Mouse (Mus musculus): ENCODE results near the gene Gm10073. TPM values are rescaled to one million over a fixed set of nuclear protein-coding genes. Genes with fewer than 3 reads are reported as not detected.
"Not testable (repeated sequence)": the region's sequence is repeated elsewhere in the genome, so short reads cannot be mapped to it uniquely, and the experiment has no call there.

Gm10073 gene
- polyA plus RNA-seq, 1 experiment from 2014 or later: 7.7 TPM

DNA sequence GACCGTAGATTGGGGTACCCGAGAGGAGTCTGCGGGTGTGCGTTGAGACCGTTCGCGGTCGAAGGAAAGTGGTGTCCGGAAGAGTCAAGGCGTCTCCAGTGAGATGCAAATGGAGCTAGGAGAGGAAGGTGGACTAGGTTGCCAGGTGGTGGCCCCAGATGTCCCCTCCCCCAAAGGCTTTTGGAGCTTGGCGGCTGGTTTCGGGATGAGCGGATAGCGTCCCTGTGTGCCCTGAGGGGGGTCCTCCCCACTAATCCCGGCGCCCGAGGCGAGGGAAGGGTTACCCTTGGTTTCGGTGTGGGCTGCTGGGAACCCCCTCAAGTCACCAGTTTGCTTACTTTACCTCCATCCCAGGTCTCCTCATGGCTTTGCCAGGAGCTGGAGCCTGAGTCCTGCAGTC, 30.7 kb upstream of the Gm10073 start:
- under 1% methylated on average over 19 of the region's 19 CpGs for WGBS
- no peak for DNase-seq (ENCODE audit: low spot score)

DNA sequence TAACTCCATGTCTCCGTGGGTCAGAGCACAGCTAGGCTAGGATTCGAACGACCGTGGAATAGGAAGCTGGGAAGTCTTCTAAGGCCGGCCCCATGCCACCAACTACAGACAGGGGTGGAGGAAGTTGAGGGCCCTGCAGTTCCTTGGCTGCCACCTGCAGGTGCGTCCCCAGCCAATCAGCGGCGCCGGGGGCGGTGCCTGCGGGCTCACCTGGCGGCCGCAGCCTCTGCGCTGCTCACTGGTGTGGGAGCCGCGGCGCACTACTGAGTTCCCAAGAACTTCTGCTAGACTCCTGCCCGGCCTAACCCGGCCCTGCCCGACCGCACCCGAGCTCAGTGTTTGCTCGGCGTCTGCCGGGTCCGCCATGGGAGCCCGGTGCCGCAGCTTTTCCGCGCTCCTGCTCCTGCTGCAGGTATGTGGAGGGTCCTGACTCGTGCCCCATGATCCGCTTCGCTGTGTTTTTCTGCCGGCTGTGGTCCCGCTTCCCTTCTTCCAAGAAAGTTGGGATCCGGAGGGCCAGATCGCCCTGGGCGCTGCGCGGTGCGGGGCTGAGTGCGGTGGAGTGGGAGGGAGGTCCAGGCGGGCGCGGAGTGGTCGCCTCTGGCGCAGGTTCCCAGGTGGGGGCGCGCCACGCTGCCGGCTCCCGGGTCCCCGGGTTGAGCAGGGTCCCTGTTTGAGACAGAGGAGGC, 30.0 kb upstream of the Gm10073 start, which contains the start of gene Cdh1:
Gene Cdh1 (plus strand): TSS at position 221 of the 689 bp plus-strand sequence.
- H3K36me3 ChIP-seq (ENCODE audit: control insufficient read depth, insufficient read depth, low read length): no peaks in the 10 kb centered on the region
- H3K4me1 ChIP-seq (ENCODE audit: control insufficient read depth, insufficient read depth, low read length): peaks cover 9% of the 10 kb centered on the region
- WGBS: 2% methylated on average over 53 of the region's 53 CpGs
- ATAC-seq (no peak), DNase-seq (ENCODE audit: low spot score) (peak; percentile 8)
- peak within 1 kb of the TSS; percentile 87 for H3K4me2 ChIP-seq (ENCODE audit: low read length)
- no peaks in the 10 kb centered on the region for H3K9me3 ChIP-seq (replicated peaks; ENCODE audit: control insufficient read depth, low read length)
- H3K27me3 ChIP-seq (replicated peaks; ENCODE audit: control insufficient read depth, insufficient read depth, low read length): peaks cover 39% of the 10 kb centered on the region
- H3K27ac ChIP-seq (ENCODE audit: low read depth, low read length): no peak within 1 kb of the TSS
- peak within 1 kb of the TSS; percentile 39 for H3K4me3 ChIP-seq (ENCODE audit: low read depth, low read length)
- peak within 1 kb of the TSS; percentile 40; the same call in 1 of the 2 replicates for H3K9ac ChIP-seq (ENCODE audit: low read length)

More for the DNA sequence above, 30.7 kb upstream of the Gm10073 start:
- H3K36me3 ChIP-seq (ENCODE audit: control insufficient read depth, insufficient read depth, low read length): no peaks in the 10 kb centered on the region
- H3K9ac ChIP-seq (ENCODE audit: low read length): no peak overlapping the region
- H3K27me3 ChIP-seq (replicated peaks; ENCODE audit: control insufficient read depth, insufficient read depth, low read length): peaks cover 39% of the 10 kb centered on the region
- H3K4me3 ChIP-seq (ENCODE audit: low read depth, low read length): peak overlapping the region; percentile 39
- no peak for ATAC-seq
- H3K4me2 ChIP-seq (ENCODE audit: low read length): peak overlapping the region; percentile 87
- H3K27ac ChIP-seq (ENCODE audit: low read depth, low read length): no peak overlapping the region
- no peaks in the 10 kb centered on the region for H3K9me3 ChIP-seq (replicated peaks; ENCODE audit: control insufficient read depth, low read length)
- H3K4me1 ChIP-seq (ENCODE audit: control insufficient read depth, insufficient read depth, low read length): peaks cover 9% of the 10 kb centered on the region

DNA sequence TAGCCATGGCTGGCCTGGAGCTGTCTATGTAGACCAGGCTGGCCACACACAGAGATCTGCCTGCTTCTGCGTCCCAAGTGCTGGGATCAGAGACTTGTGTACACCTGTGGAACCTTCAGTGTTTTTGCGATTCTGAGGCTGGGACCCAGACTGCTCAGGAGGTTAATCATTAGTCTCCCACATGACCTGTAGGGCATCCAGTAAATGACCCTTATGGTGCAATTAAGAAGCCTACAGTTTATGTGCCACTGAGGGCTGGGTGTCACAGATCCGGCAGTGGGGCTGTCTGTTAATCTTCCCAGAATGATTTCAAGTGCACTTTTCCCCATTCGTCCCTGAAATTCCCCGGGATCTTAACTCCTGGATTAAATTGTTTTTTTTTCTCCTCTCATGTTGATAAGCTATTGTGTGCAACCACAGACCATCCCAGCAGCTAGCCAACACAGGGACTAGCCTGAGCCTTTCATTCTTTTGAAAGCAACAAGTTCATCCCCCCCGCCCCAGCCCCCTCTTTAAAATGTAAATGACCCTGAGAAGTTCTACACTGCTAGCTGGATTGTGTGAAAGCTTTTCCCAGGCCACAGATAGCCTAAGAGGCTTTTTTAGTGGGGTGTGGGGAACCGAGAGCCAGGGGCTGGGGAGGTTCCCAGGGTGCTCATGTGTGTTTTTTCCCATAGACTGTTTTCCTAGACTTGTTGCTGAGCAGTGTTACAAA, 26.2 kb upstream of the Gm10073 start:
- no peaks in the 10 kb centered on the region for H3K36me3 ChIP-seq (ENCODE audit: control insufficient read depth, insufficient read depth, low read length)
- peaks cover 9% of the 10 kb centered on the region for H3K4me1 ChIP-seq (ENCODE audit: control insufficient read depth, insufficient read depth, low read length)
- H3K27ac ChIP-seq (ENCODE audit: low read depth, low read length): no peak overlapping the region
- H3K4me2 ChIP-seq (ENCODE audit: low read length): no peak overlapping the region
- DNase-seq (ENCODE audit: low spot score) (peak; percentile 19), ATAC-seq (no peak)
- H3K9ac ChIP-seq (ENCODE audit: low read length): no peak overlapping the region
- 25% methylated on average over 7 of the region's 7 CpGs for WGBS
- H3K27me3 ChIP-seq (replicated peaks; ENCODE audit: control insufficient read depth, insufficient read depth, low read length): peaks cover 25% of the 10 kb centered on the region
- H3K9me3 ChIP-seq (replicated peaks; ENCODE audit: control insufficient read depth, low read length): no peaks in the 10 kb centered on the region
- no peak overlapping the region for H3K4me3 ChIP-seq (ENCODE audit: low read depth, low read length)

DNA sequence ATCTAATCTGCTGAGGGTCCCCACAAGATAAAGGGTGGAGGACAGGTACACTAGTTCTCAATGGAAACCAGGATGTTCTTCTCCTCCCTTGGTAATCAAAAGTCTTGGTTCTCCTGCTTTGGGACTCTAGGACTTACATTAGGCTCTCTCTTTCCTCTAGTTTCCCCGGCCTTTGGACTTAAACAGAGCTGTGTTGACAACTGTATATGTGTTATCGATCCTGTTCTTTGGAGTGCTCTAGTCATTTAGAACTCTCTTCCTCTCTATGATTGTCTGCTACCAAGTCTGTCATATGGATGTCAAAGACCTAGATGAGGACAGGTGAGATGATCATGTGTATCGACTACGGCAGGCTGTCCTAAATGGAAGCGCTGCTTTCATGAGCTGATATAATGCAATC, 23.8 kb upstream of the Gm10073 start:
- H3K9ac ChIP-seq (ENCODE audit: low read length): no peak overlapping the region
- ATAC-seq (no peak), DNase-seq (ENCODE audit: low spot score) (no peak)
- H3K4me1 ChIP-seq (ENCODE audit: control insufficient read depth, insufficient read depth, low read length): no peaks in the 10 kb centered on the region
- no peaks in the 10 kb centered on the region for H3K36me3 ChIP-seq (ENCODE audit: control insufficient read depth, insufficient read depth, low read length)
- WGBS: 97% methylated on average over 5 of the region's 5 CpGs
- no peaks in the 10 kb centered on the region for H3K9me3 ChIP-seq (replicated peaks; ENCODE audit: control insufficient read depth, low read length)
- H3K27ac ChIP-seq (ENCODE audit: low read depth, low read length): no peak overlapping the region
- 0 out of 2 replicates have a peak, but pooled peaks cover 2% of the 10 kb centered on the region for H3K27me3 ChIP-seq (replicated peaks; ENCODE audit: control insufficient read depth, insufficient read depth, low read length)
- no peak overlapping the region for H3K4me2 ChIP-seq (ENCODE audit: low read length)
- no peak overlapping the region for H3K4me3 ChIP-seq (ENCODE audit: low read depth, low read length)

DNA sequence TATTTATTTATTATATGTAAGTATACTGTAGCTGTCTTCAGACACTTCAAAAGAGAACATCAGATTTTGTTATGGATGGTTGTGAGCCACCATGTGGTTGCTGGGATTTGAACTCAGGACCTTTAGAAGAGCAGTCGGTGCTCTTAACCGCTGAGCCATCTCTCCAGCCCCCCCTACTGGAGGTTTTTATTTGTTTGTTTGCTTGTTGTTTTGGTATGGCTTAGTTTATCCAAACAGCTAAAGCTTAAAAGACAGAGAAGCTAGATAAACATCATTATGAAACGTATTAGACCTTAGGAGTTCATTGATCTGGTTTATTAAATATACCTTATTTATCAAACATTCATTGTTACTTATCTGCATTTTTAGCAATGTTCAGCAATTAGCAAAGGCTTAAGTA, 22.4 kb upstream of the Gm10073 start:
- not testable (repeated sequence) for H3K9me3 ChIP-seq (replicated peaks; ENCODE audit: control insufficient read depth, low read length); DNase-seq (ENCODE audit: low spot score); H3K36me3 ChIP-seq (ENCODE audit: control insufficient read depth, insufficient read depth, low read length); H3K4me1 ChIP-seq (ENCODE audit: control insufficient read depth, insufficient read depth, low read length); H3K4me2 ChIP-seq (ENCODE audit: low read length); ATAC-seq; H3K4me3 ChIP-seq (ENCODE audit: low read depth, low read length); H3K9ac ChIP-seq (ENCODE audit: low read length); H3K27me3 ChIP-seq (replicated peaks; ENCODE audit: control insufficient read depth, insufficient read depth, low read length); H3K27ac ChIP-seq (ENCODE audit: low read depth, low read length)
- WGBS: 95% methylated on average over 3 of the region's 3 CpGs

DNA sequence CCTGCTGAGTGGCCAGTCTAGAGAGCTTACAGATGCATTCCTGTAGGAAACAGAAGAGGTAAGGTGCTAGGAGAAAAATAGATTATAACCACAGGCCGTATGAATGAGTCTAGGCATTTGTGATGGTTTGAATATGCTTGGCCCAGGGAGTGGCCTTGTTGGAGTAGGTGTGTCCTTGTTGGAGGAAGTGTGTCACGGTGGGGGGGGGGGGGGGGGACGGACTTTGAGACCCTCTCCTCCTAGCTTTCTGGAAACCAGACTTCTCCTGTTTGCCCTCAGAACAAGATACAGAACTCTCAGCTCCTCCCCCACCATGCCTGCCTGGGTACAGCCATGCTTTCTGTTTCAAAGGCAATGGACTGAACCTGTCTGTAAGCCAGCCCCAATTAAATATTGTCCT, 19.2 kb upstream of the Gm10073 start:
- WGBS: 86% methylated on average over 2 of the region's 3 CpGs
- H3K27me3 ChIP-seq (replicated peaks; ENCODE audit: control insufficient read depth, insufficient read depth, low read length): no peaks in the 10 kb centered on the region
- no peak for ATAC-seq
- no peaks in the 10 kb centered on the region for H3K4me1 ChIP-seq (ENCODE audit: control insufficient read depth, insufficient read depth, low read length)
- H3K9ac ChIP-seq (ENCODE audit: low read length): no peak overlapping the region
- no peak for DNase-seq (ENCODE audit: low spot score)
- no peak overlapping the region for H3K4me3 ChIP-seq (ENCODE audit: low read depth, low read length)
- no peak overlapping the region for H3K27ac ChIP-seq (ENCODE audit: low read depth, low read length)
- H3K9me3 ChIP-seq (replicated peaks; ENCODE audit: control insufficient read depth, low read length): no peaks in the 10 kb centered on the region
- no peaks in the 10 kb centered on the region for H3K36me3 ChIP-seq (ENCODE audit: control insufficient read depth, insufficient read depth, low read length)
- no peak overlapping the region for H3K4me2 ChIP-seq (ENCODE audit: low read length)

DNA sequence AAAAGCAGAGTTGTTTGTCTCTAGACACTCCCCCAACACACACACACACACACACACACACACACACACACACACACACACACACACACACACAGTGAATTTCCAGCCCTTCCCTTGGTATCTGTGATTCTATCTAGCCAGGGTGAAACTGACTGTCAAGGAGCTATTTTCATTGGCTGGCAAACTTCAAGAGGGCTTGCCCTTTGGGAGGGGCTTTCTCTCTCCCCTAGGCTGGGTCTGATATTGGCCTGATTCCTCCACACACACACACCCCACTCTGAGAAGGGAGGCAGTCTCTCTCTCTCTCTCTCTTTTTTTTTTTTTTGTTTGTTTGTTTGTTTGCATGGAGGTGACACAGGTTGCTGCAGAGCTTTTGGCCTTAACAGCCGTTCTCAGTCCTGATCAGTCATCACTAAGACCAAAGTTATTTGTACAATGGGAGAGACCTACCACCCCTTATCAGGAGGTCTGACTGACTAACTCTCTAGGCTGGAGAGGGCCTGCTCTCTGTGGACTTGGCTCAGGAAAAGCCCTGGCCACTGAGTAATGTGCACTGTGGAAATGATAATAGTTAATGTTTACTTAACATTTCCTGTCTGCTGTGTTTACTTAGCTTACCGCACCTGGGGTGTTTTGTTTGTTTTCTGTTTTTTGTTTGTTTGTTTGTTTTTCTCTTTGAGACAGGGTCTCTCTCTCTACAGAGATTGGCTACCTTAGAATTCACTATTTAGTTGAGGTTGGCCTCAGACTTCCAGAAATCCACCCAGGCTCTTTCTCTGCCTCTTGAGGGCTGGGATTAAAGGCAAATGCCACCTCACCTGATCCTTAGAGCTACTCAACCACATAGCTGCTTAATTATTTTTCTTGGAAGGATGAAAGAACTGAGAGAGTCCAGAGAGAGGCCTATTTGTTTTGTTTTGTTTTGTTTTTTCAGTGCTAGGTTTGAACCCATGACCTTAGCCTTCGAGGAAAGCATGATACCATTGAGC, 15.5 kb upstream of the Gm10073 start:
- no peaks in the 10 kb centered on the region for H3K36me3 ChIP-seq (ENCODE audit: control insufficient read depth, insufficient read depth, low read length)
- H3K27me3 ChIP-seq (replicated peaks; ENCODE audit: control insufficient read depth, insufficient read depth, low read length): no peaks in the 10 kb centered on the region
- no peak overlapping the region for H3K27ac ChIP-seq (ENCODE audit: low read depth, low read length)
- no peaks in the 10 kb centered on the region for H3K9me3 ChIP-seq (replicated peaks; ENCODE audit: control insufficient read depth, low read length)
- DNase-seq (ENCODE audit: low spot score) (no peak), ATAC-seq (no peak)
- WGBS: 82% methylated on average over 3 of the region's 3 CpGs
- no peak overlapping the region for H3K9ac ChIP-seq (ENCODE audit: low read length)
- H3K4me1 ChIP-seq (ENCODE audit: control insufficient read depth, insufficient read depth, low read length): no peaks in the 10 kb centered on the region
- no peak overlapping the region for H3K4me2 ChIP-seq (ENCODE audit: low read length)
- no peak overlapping the region for H3K4me3 ChIP-seq (ENCODE audit: low read depth, low read length)

DNA sequence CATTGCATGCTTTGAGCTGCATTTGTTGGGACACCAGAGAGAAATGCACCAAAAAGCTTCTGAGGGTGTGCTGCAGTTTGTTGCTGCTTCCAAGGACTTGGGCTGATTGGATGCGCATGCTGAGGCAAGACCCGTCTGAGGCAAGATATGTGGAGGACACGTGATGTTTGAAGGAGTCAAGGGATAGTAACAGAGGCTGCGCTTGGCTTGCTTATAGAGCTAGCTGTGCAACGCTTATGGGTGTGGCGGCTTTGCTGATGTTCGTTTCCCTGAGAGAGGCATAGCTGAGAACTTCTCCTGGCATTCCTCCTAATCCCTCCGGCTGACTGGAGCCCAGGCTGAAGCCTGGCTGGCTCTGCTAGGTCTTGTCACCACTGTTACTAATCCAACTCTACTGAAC, 13.6 kb upstream of the Gm10073 start:
- H3K4me2 ChIP-seq (ENCODE audit: low read length): no peak overlapping the region
- 82% methylated on average over 8 of the region's 8 CpGs for WGBS
- no peak overlapping the region for H3K27ac ChIP-seq (ENCODE audit: low read depth, low read length)
- H3K4me1 ChIP-seq (ENCODE audit: control insufficient read depth, insufficient read depth, low read length): no peaks in the 10 kb centered on the region
- no peak overlapping the region for H3K4me3 ChIP-seq (ENCODE audit: low read depth, low read length)
- H3K9me3 ChIP-seq (replicated peaks; ENCODE audit: control insufficient read depth, low read length): no peaks in the 10 kb centered on the region
- no peaks in the 10 kb centered on the region for H3K36me3 ChIP-seq (ENCODE audit: control insufficient read depth, insufficient read depth, low read length)
- H3K27me3 ChIP-seq (replicated peaks; ENCODE audit: control insufficient read depth, insufficient read depth, low read length): no peaks in the 10 kb centered on the region
- ATAC-seq (no peak), DNase-seq (ENCODE audit: low spot score) (no peak)
- H3K9ac ChIP-seq (ENCODE audit: low read length): no peak overlapping the region

Data from forebrain, embryonic 14.5 days (tissue).